Mouse (Mus musculus) spleen, adult 12 weeks (tissue): ENCODE measurements around the gene Olfr1150-ps1.

Experiments used
- DNase-seq: peaks from one replicate; pipeline ENCODE4 v3.0.0; 2022; ENCODE audit warnings: low spot score

The Olfr1150-ps1 gene

GRCm38 (mm10) chr2:87843693-87844092 is at the start of gene Olfr1150-ps1:
Gene Olfr1150-ps1 (plus strand): TSS chr2:87843993.
- no peak for DNase-seq

- no peak for DNase-seq
These were observed 43.5 kb upstream of the Olfr1150-ps1 start, which contains the start of gene Olfr1143 for GRCm38 (mm10) chr2:87800292-87800691. Gene Olfr1143 (plus strand): TSS chr2:87800592.

- DNase-seq = no peak
These were observed 34.3 kb upstream of the Olfr1150-ps1 start, which contains the start of gene Olfr1145 for GRCm38 (mm10) chr2:87809522-87809921. Gene Olfr1145 (plus strand): TSS chr2:87809822.

- no peak for DNase-seq
These were observed 13.6 kb upstream of the Olfr1150-ps1 start, which contains the start of gene Olfr1148 for GRCm38 (mm10) chr2:87830233-87830632. Gene Olfr1148 (plus strand): TSS chr2:87830533.

- no peak for DNase-seq
These were observed 11.8 kb downstream of the Olfr1150-ps1 start, which contains the start of gene Olfr1151 for GRCm38 (mm10) chr2:87855562-87855961. Gene Olfr1151 (plus strand): TSS chr2:87855862.

GRCm38 (mm10) chr2:87866192-87866591 is 22.4 kb downstream of the Olfr1150-ps1 start, which contains the start of gene Olfr1152:
Gene Olfr1152 (plus strand): TSS chr2:87866492.
- DNase-seq = no peak

- no peak for DNase-seq
These were observed 50.9 kb downstream of the Olfr1150-ps1 start, which contains the start of gene Olfr1153 for GRCm38 (mm10) chr2:87894662-87895061. Gene Olfr1153 (plus strand): TSS chr2:87894962.
